Mouse (Mus musculus) forebrain, postnatal 0 days (tissue): ENCODE results near the gene Fntb. TPM values are rescaled to one million over a fixed set of nuclear protein-coding genes. Genes with fewer than 3 reads are reported as not detected.

ENCODE experiments used
- ATAC-seq: fragments of 200-750 bp; cut with Nextera tagmentation; 2 replicates; pipeline ENCODE4 v1.8.0; 2017; ENCODE audit warnings: mild to moderate bottlenecking, moderate library complexity
- DNase-seq: peaks from one replicate; pipeline ENCODE4 v3.0.0-alpha.2; 2015
- H3K27ac ChIP-seq: fragments of 300-500 bp; sonication (generic); 2 replicates; pipeline ENCODE4 v1.5.1; 2014; ENCODE audit warnings: low read depth, mild to moderate bottlenecking, antibody characterized with exemption, low read length, moderate library complexity, mixed read lengths
- H3K27me3 ChIP-seq: fragments of 300-500 bp; sonication (generic); 2 replicates; pipeline ENCODE4 v1.6.1; 2014; ENCODE audit warnings: mild to moderate bottlenecking, low read length, mixed read lengths; ENCODE audit not compliant: insufficient read depth
- H3K36me3 ChIP-seq: fragments of 300-500 bp; sonication (generic); 2 replicates; pipeline ENCODE4 v1.6.1; 2014; ENCODE audit warnings: mild to moderate bottlenecking, moderate library complexity; ENCODE audit not compliant: insufficient read depth
- H3K4me1 ChIP-seq: fragments of 300-500 bp; sonication (generic); 2 replicates; pipeline ENCODE4 v1.6.1; 2014; ENCODE audit warnings: antibody characterized with exemption; ENCODE audit not compliant: insufficient read depth
- H3K4me2 ChIP-seq: fragments of 300-500 bp; sonication (generic); 2 replicates; pipeline ENCODE4 v1.6.1; 2014; ENCODE audit warnings: low read depth, mild to moderate bottlenecking, moderate library complexity
- H3K4me3 ChIP-seq: fragments of 300-500 bp; sonication (generic); 2 replicates; pipeline ENCODE4 v1.5.1; 2014; ENCODE audit warnings: low read depth, low read length, mixed read lengths
- H3K9ac ChIP-seq: fragments of 300-500 bp; sonication (generic); 2 replicates; pipeline ENCODE4 v1.6.1; 2014; ENCODE audit warnings: mild to moderate bottlenecking
- H3K9me3 ChIP-seq: fragments of 300-500 bp; sonication (generic); 2 replicates; pipeline ENCODE4 v1.6.1; 2016; ENCODE audit warnings: low read length
- CTCF ChIP-seq: sonication (generic); IDR thresholded peaks from 2 replicates; pipeline ENCODE4 v1.5.1; 2016; ENCODE audit warnings: antibody characterized with exemption, control low read depth, low read depth
- WGBS: fragments of 180-500 bp; shearing (Covaris S2); extraction: QIAGEN DNeasy Blood & Tissue Kit; methylation state at CpG from one replicate; pipeline ENCODE4 v1.1.7; 2014; 5-methylcytosine and 5-hydroxymethylcytosine counted together
- polyA plus RNA-seq: library from polyadenylated mRNA; unstranded; fragments of >200 nt; fragmentation: Nextera tagmentation; extraction: Ambion mirVana; gene quantifications from 2 replicates; pipeline ENCODE4 v1.2.1, GENCODE M21; 2015
- total RNA-seq: library from RNA; depleted of rRNA; stranded (reverse); fragments of >200 nt; gene quantifications from 2 replicates; pipeline ENCODE4 v1.2.3, GENCODE M21; 2014

Fntb gene
- total and polyA plus RNA-seq, 2 experiments from 2014 or later = 32.3 to 42.3 TPM

DNA sequence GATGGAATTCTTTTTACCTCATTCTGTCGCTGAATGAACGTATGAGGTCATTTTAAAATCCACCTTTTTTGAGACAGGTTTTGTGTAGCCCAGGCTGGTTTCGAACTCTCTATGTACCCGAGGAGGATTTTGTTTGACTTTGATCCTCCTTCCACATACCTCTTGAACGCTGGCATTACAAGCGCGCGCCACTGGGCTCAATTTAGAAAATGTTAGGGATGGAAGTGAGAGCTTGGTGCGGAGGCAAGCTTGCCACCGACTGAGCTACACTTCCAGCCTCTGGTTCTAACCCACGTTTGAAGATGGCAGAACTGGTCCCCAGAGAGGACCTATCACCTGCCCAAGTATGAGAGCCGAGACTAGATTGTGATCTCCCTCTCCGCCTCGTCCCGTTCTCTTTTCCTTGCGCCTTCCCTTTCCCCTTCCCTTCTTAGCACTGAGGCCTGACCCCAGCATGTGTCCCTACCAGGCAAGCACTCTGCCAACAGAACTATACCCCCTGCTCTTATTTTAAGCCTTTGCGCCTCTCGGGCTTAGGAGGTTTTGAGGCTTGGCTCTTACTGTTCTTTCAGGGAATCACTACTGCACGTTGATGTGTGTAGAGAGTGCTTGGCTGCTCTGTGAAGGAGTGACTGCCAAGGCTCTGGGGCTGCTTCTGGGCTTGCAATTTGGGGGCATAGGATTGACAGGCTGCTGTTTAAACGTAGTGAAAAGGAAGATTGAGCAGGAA lies 677 bp downstream of the Fntb start:
- Histone ChIP-seq H3K4me3 (peak overlapping the region; percentile 55), H3K27me3 (no peaks in the 10 kb centered on the region), H3K4me2 (peak overlapping the region; percentile 64), H3K9me3 (no peaks in the 10 kb centered on the region), H3K27ac (peak overlapping the region; percentile 85), H3K36me3 (no peaks in the 10 kb centered on the region), H3K4me1 (peaks cover 9% of the 10 kb centered on the region), H3K9ac (peak overlapping the region; percentile 81)
- WGBS = 25% methylated on average over 20 of the region's 20 CpGs
- DNase-seq (no peak), ATAC-seq (peak; percentile 39)
- no peak for TF ChIP-seq CTCF

GRCm38 (mm10) chr12:76770841-76771500 lies 5.6 kb downstream of the Fntb start:
- Histone ChIP-seq H3K4me1 (peaks cover 3% of the 10 kb centered on the region; the same call in 1 of the 2 replicates), H3K27me3 (no peaks in the 10 kb centered on the region), H3K4me2 (no peak overlapping the region), H3K9me3 (no peaks in the 10 kb centered on the region), H3K9ac (no peak overlapping the region), H3K36me3 (no peaks in the 10 kb centered on the region), H3K27ac (no peak overlapping the region), H3K4me3 (no peak overlapping the region)
- WGBS = 89% methylated on average over 5 of the region's 5 CpGs
- no peak for TF ChIP-seq CTCF
- DNase-seq = no peak
- ATAC-seq = no peak

GRCm38 (mm10) chr12:76771540-76771939 lies 6.2 kb downstream of the Fntb start:
- H3K4me3 ChIP-seq = no peak overlapping the region
- no peak overlapping the region for H3K27ac ChIP-seq
- H3K4me2 ChIP-seq = no peak overlapping the region
- H3K27me3 ChIP-seq = no peaks in the 10 kb centered on the region
- no peaks in the 10 kb centered on the region for H3K4me1 ChIP-seq
- no peaks in the 10 kb centered on the region for H3K9me3 ChIP-seq
- WGBS = 90% methylated on average over 5 of the region's 5 CpGs
- DNase-seq (no peak), ATAC-seq (no peak)
- H3K36me3 ChIP-seq = no peaks in the 10 kb centered on the region
- H3K9ac ChIP-seq = no peak overlapping the region
- TF ChIP-seq CTCF = no peak

DNA sequence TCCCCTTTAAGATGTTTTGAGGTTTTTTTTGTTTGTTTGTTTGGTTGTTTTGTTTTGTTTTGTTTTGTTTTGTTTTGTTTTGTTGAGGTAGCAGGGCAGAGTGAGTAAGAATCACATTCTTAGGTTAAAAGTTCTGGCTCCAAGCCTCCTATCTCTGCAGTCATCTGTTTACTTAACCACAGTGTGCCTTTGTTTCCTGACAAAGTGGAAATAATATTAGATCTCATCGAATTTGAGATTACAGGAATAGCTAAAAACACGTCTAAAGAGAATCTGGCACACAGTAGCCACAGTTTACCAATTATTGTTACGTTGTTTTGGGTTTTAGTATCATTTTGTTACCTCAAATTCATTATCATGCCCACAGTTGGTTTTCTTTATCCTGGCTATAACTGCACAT lies 9.3 kb downstream of the Fntb start:
- 78% methylated on average over 3 of the region's 3 CpGs for WGBS
- no peak overlapping the region for H3K9ac ChIP-seq
- H3K27ac ChIP-seq = no peak overlapping the region
- no peak for ATAC-seq
- no peak overlapping the region for H3K4me2 ChIP-seq
- DNase-seq = no peak
- H3K36me3 ChIP-seq = peaks cover under 1% of the 10 kb centered on the region; the same call in 1 of the 2 replicates
- H3K27me3 ChIP-seq = no peaks in the 10 kb centered on the region
- H3K4me3 ChIP-seq = no peak overlapping the region
- TF ChIP-seq CTCF = no peak
- H3K4me1 ChIP-seq = no peaks in the 10 kb centered on the region
- H3K9me3 ChIP-seq = no peaks in the 10 kb centered on the region

- Histone ChIP-seq H3K4me1 (no peaks in the 10 kb centered on the region), H3K4me3 (no peak overlapping the region), H3K9me3 (no peaks in the 10 kb centered on the region), H3K36me3 (peaks cover 4% of the 10 kb centered on the region; the same call in 1 of the 2 replicates), H3K27ac (no peak overlapping the region), H3K4me2 (no peak overlapping the region), H3K27me3 (no peaks in the 10 kb centered on the region), H3K9ac (no peak overlapping the region)
- DNase-seq (no peak), ATAC-seq (no peak)
- TF ChIP-seq CTCF = no peak
- 68% methylated on average over 4 of the region's 4 CpGs for WGBS
Measured at GRCm38 (mm10) chr12:76775132-76775531, 9.7 kb downstream of the Fntb start.

- WGBS = 92% methylated on average over 5 of the region's 5 CpGs
Measured at GRCm38 (mm10) chr12:76776898-76777297, 11.5 kb downstream of the Fntb start.

GRCm38 (mm10) chr12:76777845-76778244 lies 12.5 kb downstream of the Fntb start:
- no peak overlapping the region for H3K27ac ChIP-seq
- peaks cover 4% of the 10 kb centered on the region; the same call in 1 of the 2 replicates for H3K36me3 ChIP-seq
- H3K4me1 ChIP-seq = no peaks in the 10 kb centered on the region
- H3K9me3 ChIP-seq = no peaks in the 10 kb centered on the region
- no peaks in the 10 kb centered on the region for H3K27me3 ChIP-seq
- H3K4me2 ChIP-seq = no peak overlapping the region
- no peak for TF ChIP-seq CTCF
- DNase-seq (no peak), ATAC-seq (no peak)
- no peak overlapping the region for H3K4me3 ChIP-seq
- H3K9ac ChIP-seq = no peak overlapping the region

More at GRCm38 (mm10) chr12:76776898-76777297, 11.5 kb downstream of the Fntb start:
- ATAC-seq = no peak
- no peaks in the 10 kb centered on the region for H3K4me1 ChIP-seq
- H3K4me3 ChIP-seq = no peak overlapping the region
- no peak for TF ChIP-seq CTCF
- no peak overlapping the region for H3K27ac ChIP-seq
- no peaks in the 10 kb centered on the region for H3K9me3 ChIP-seq
- no peak overlapping the region for H3K4me2 ChIP-seq
- H3K27me3 ChIP-seq = no peaks in the 10 kb centered on the region
- DNase-seq = no peak
- peaks cover 4% of the 10 kb centered on the region; the same call in 1 of the 2 replicates for H3K36me3 ChIP-seq
- no peak overlapping the region for H3K9ac ChIP-seq
